Comparison of ENCODE assay signal across 15 mouse cellular contexts in the genomic region with DNA sequence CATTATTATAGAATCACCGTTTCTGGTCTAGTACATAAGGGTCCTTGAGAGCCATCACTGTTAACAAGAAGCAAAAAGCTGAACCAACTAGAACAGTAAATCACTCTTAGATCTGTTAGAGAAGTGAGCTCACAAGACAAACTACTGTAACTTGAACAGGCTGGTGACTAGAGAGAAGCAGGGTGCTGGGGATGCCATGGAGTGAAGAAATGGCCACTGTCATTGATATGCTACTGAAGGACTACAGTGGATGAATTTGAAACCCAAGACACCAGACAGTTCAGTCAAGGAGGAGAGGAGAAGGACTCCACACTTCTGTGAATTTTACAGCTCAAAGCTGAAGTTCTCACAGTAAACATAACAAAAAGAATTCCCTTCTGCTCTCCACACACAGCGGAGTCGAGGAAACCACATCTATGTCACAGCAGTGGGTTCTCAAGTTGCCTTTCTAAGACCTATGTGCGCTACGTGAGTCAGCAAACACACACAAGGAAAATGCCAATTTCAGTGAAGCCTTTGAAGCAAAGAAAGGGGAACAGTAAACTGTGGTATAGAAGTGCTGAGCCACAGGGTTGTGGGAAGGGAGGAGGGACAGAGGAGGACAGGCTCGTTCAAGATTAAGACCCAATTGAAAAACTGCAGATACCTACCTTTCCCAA. TPM values are rescaled to one million over a fixed set of nuclear protein-coding genes. Genes with fewer than 3 reads are reported as not detected.
DNase-seq lines count a peak whose midpoint lies in the region; ATAC-seq and TF ChIP-seq lines count a peak whose summit lies in the region.
"Had no signal": no experiment of that assay in that cellular context is flagged by ENCODE, and none has a peak within 500 bp of the region (broad histone marks: within the 10 kb centered on the region; RNA-seq: fewer than 3 reads in every experiment).

No protein-coding gene starts in this region.

- peak; percentile 29 for DNase-seq in embryonic facial prominence, embryonic 14.5 days (ENCODE audit: low spot score)
- DNase-seq in embryonic facial prominence, embryonic 10.5 days (ENCODE audit: low spot score): no peak
- peak; percentile 49 for DNase-seq in thymus, postnatal 0 days (ENCODE audit: low spot score)
- DNase-seq in thymus, postnatal 36 days: no peak
- DNase-seq in liver, postnatal 0 days: no peak
- no peak for DNase-seq in adrenal gland, postnatal 14 days
- no peak for DNase-seq in limb, embryonic 10.5 days (ENCODE audit: low spot score)
- DNase-seq in left cerebral cortex, adult 18-20 months (ENCODE audit: low spot score in 2 of 2): no peak
- DNase-seq: adrenal gland, adult 2 months; forebrain, postnatal 0 days; heart, postnatal 14 days; lung, embryonic 14.5 days had no signal

- TF ChIP-seq CTCF in liver, postnatal 0 days (IDR thresholded peaks at IDR 0.05; ENCODE audit: low read depth): no peak

- no peak overlapping the region for H3K4me2 ChIP-seq in embryonic facial prominence, embryonic 14.5 days (ENCODE audit: low read depth, low read length)
- no peak overlapping the region for H3K4me2 ChIP-seq in liver, postnatal 0 days (ENCODE audit: low read depth, low read length)
- H3K4me2 ChIP-seq: lung, embryonic 14.5 days had no signal

- no peaks in the 10 kb centered on the region for H3K9me3 ChIP-seq in embryonic facial prominence, embryonic 14.5 days (ENCODE audit: control insufficient read depth, low read length)
- no peaks in the 10 kb centered on the region for H3K9me3 ChIP-seq in embryonic facial prominence, embryonic 10.5 days
- no peaks in the 10 kb centered on the region for H3K9me3 ChIP-seq in liver, postnatal 0 days (ENCODE audit: low read length)
- no peaks in the 10 kb centered on the region for H3K9me3 ChIP-seq in limb, embryonic 10.5 days (replicated peaks)
- H3K9me3 ChIP-seq: midbrain, embryonic 10.5 days had no signal

- no peaks in the 10 kb centered on the region for H3K4me1 ChIP-seq in embryonic facial prominence, embryonic 14.5 days (ENCODE audit: control insufficient read depth, insufficient read depth, low read length)
- no peaks in the 10 kb centered on the region for H3K4me1 ChIP-seq in embryonic facial prominence, embryonic 10.5 days
- H3K4me1 ChIP-seq in liver, postnatal 0 days (ENCODE audit: insufficient read depth): peaks cover 9% of the 10 kb centered on the region; the same call in 1 of the 2 replicates
- H3K4me1 ChIP-seq in limb, embryonic 10.5 days: no peaks in the 10 kb centered on the region
- H3K4me1 ChIP-seq: midbrain, embryonic 10.5 days had no signal

- no peak overlapping the region for H3K9ac ChIP-seq in embryonic facial prominence, embryonic 14.5 days (ENCODE audit: low read depth, low read length)
- H3K9ac ChIP-seq in liver, postnatal 0 days (replicated peaks): no peak overlapping the region
- H3K9ac ChIP-seq: forebrain, postnatal 0 days; lung, embryonic 14.5 days had no signal

- WGBS in embryonic facial prominence, embryonic 14.5 days: 59% methylated on average over 6 of the region's 6 CpGs
- WGBS in embryonic facial prominence, embryonic 10.5 days: 85% methylated on average over 6 of the region's 6 CpGs
- 43% methylated on average over 6 of the region's 6 CpGs for WGBS in liver, postnatal 0 days (ENCODE audit: insufficient replicate concordance)
- 76% methylated on average over 6 of the region's 6 CpGs for WGBS in limb, embryonic 10.5 days

- H3K27ac ChIP-seq in embryonic facial prominence, embryonic 14.5 days (replicated peaks; ENCODE audit: low read depth, low read length): no peak overlapping the region
- H3K27ac ChIP-seq in embryonic facial prominence, embryonic 10.5 days (replicated peaks): no peak overlapping the region
- peak overlapping the region; percentile 18; the same call in 1 of the 2 replicates for H3K27ac ChIP-seq in liver, postnatal 0 days (ENCODE audit: low read depth)
- no peak overlapping the region for H3K27ac ChIP-seq in limb, embryonic 10.5 days
- H3K27ac ChIP-seq: midbrain, embryonic 10.5 days had no signal

- H3K36me3 ChIP-seq in embryonic facial prominence, embryonic 14.5 days (ENCODE audit: control insufficient read depth, insufficient read depth, low read length): no peaks in the 10 kb centered on the region
- no peaks in the 10 kb centered on the region for H3K36me3 ChIP-seq in embryonic facial prominence, embryonic 10.5 days (replicated peaks)
- no peaks in the 10 kb centered on the region for H3K36me3 ChIP-seq in liver, postnatal 0 days (replicated peaks; ENCODE audit: insufficient read depth, low read length)
- no peaks in the 10 kb centered on the region for H3K36me3 ChIP-seq in limb, embryonic 10.5 days
- H3K36me3 ChIP-seq: midbrain, embryonic 10.5 days had no signal

- no peak for TF ChIP-seq EP300 in liver, postnatal 0 days (IDR thresholded peaks at IDR 0.05; ENCODE audit: low read depth)

- ATAC-seq in embryonic facial prominence, embryonic 14.5 days (ENCODE audit: low read depth): no peak
- ATAC-seq in liver, postnatal 0 days: no peak
- ATAC-seq: forebrain, postnatal 0 days; Patski had no signal

- no peak overlapping the region for H3K4me3 ChIP-seq in embryonic facial prominence, embryonic 14.5 days (ENCODE audit: low read depth, low read length)
- no peak overlapping the region for H3K4me3 ChIP-seq in embryonic facial prominence, embryonic 10.5 days
- no peak overlapping the region for H3K4me3 ChIP-seq in liver, postnatal 0 days (ENCODE audit: low read depth, low read length)
- H3K4me3 ChIP-seq in limb, embryonic 10.5 days: no peak overlapping the region
- H3K4me3 ChIP-seq: erythroblast, embryonic 14.5 days; midbrain, embryonic 10.5 days had no signal

- no peaks in the 10 kb centered on the region for H3K27me3 ChIP-seq in embryonic facial prominence, embryonic 14.5 days (replicated peaks; ENCODE audit: control insufficient read depth, insufficient read depth, low read length)
- no peaks in the 10 kb centered on the region for H3K27me3 ChIP-seq in embryonic facial prominence, embryonic 10.5 days (replicated peaks; ENCODE audit: low read depth, poor library complexity, severe bottlenecking)
- H3K27me3 ChIP-seq in liver, postnatal 0 days (ENCODE audit: insufficient read depth, low read length): no peaks in the 10 kb centered on the region
- H3K27me3 ChIP-seq in limb, embryonic 10.5 days (ENCODE audit: low read depth, poor library complexity, severe bottlenecking): no peaks in the 10 kb centered on the region
- H3K27me3 ChIP-seq: Patski had no signal

RNA-seq across cellular contexts. Expression of gene Stxbp5, which starts 20.7 kb away (rescaled TPM):
- 7.4 and 7.7 TPM in 2 replicates for polyA plus RNA-seq in embryonic facial prominence, embryonic 14.5 days (2014; fragmentation: Nextera tagmentation; extraction: Ambion mirVana)
- 3.8 and 4.0 TPM in 2 replicates for polyA plus RNA-seq in embryonic facial prominence, embryonic 10.5 days (2016; fragmentation: Nextera tagmentation; extraction: Ambion mirVana)
- polyA plus RNA-seq in thymus, postnatal 0 days (2015; fragmentation: Nextera tagmentation; extraction: Ambion mirVana): 6.6 and 6.8 TPM in 2 replicates
- polyA plus RNA-seq in liver, postnatal 0 days (2015; fragmentation: Nextera tagmentation; extraction: Ambion mirVana): 1.9 and 2.2 TPM in 2 replicates
- 22.9 and 27.6 TPM in 2 replicates for total RNA-seq in adrenal gland, postnatal 14 days (2021)
- 3.5 and 3.7 TPM in 2 replicates for polyA plus RNA-seq in limb, embryonic 10.5 days (2016; fragmentation: Nextera tagmentation; extraction: Ambion mirVana)
- 100 to 1,000 TPM in 1 of 2 experiments, 10 to 100 TPM in 1; 97.0 to 107 TPM for total RNA-seq in left cerebral cortex, adult 18-20 months (2021)

Comparison
In these comparisons a context has a peak if more than half of its experiments do, and no peak if none do; other contexts are left out.
1. DNase-seq: peak in embryonic facial prominence, embryonic 14.5 days (single experiment) and thymus, postnatal 0 days (single experiment); none in embryonic facial prominence, embryonic 10.5 days (single experiment), thymus, postnatal 36 days (0 of 2), liver, postnatal 0 days (single experiment), adrenal gland, postnatal 14 days (single experiment), limb, embryonic 10.5 days (single experiment) and left cerebral cortex, adult 18-20 months (0 of 2).